In genomic region chr7:45277136-45277760, GRCm38 (mm10) we compare ENCODE assay signal across 8 mouse cellular contexts. TPM values are rescaled to one million over a fixed set of nuclear protein-coding genes. Genes with fewer than 3 reads are reported as not detected.
DNase-seq lines count a peak whose midpoint lies in the region; ATAC-seq lines count a peak whose summit lies in the region.

Gene Slc6a21 (plus strand): TSS chr7:45277513.

- H3K27ac ChIP-seq in hindbrain, embryonic 15.5 days (replicated peaks), result no peak within 1 kb of the TSS

- peak within 1 kb of the TSS; percentile 62 for H3K4me2 ChIP-seq in hindbrain, embryonic 15.5 days

- DNase-seq in R1 (ENCODE audit: low read depth, low spot score), result peak; percentile 77
- DNase-seq in cerebellum, postnatal 25 days, result peak; percentile 87 to 88
- DNase-seq in gastrocnemius, adult 18-20 months (ENCODE audit: low spot score), result peak; percentile 78
- peak; percentile 63 to 70 for DNase-seq in layer of hippocampus, postnatal 36 days
- DNase-seq in right cerebral cortex, postnatal 10 days (ENCODE audit: low spot score in 2 of 2), result peak; percentile 63 to 76
- DNase-seq in urinary bladder, postnatal 36 days (ENCODE audit: low spot score in 2 of 2), result peak; percentile 67 to 82

- H3K27me3 ChIP-seq in hindbrain, embryonic 15.5 days, result peaks cover 11% of the 10 kb centered on the region
- peaks cover 65% of the 10 kb centered on the region for H3K27me3 ChIP-seq in megakaryocyte, embryonic 14.5 days (replicated peaks)

- H3K36me3 ChIP-seq in hindbrain, embryonic 15.5 days, result no peaks in the 10 kb centered on the region
- H3K36me3 ChIP-seq in megakaryocyte, embryonic 14.5 days (replicated peaks; ENCODE audit: low read length), result no peaks in the 10 kb centered on the region

- H3K4me3 ChIP-seq in hindbrain, embryonic 15.5 days, result peak within 1 kb of the TSS; percentile 34
- H3K4me3 ChIP-seq in megakaryocyte, embryonic 14.5 days (replicated peaks), result peak within 1 kb of the TSS; percentile 91

- no peak for ATAC-seq in hindbrain, embryonic 15.5 days (ENCODE audit: low FRiP score, low read depth)

- peak within 1 kb of the TSS; percentile 27; the same call in 1 of the 2 replicates for H3K9ac ChIP-seq in hindbrain, embryonic 15.5 days

- no peaks in the 10 kb centered on the region for H3K9me3 ChIP-seq in hindbrain, embryonic 15.5 days
- no peaks in the 10 kb centered on the region for H3K9me3 ChIP-seq in megakaryocyte, embryonic 14.5 days

- peaks cover 4% of the 10 kb centered on the region for H3K4me1 ChIP-seq in hindbrain, embryonic 15.5 days (replicated peaks)
- peaks cover 9% of the 10 kb centered on the region for H3K4me1 ChIP-seq in megakaryocyte, embryonic 14.5 days

- 6% methylated on average over 44 of the region's 44 CpGs for WGBS in hindbrain, embryonic 15.5 days

RNA-seq across cellular contexts. Expression of gene Slc6a21, which starts in this region (rescaled TPM):
- total RNA-seq in gastrocnemius, adult 18-20 months (2021), result not detected
- polyA plus RNA-seq in hindbrain, embryonic 15.5 days (2015; fragmentation: Nextera tagmentation; extraction: Ambion mirVana), result 0.16 TPM in 1 of 2 replicates, not detected in the other
- not detected for total RNA-seq in layer of hippocampus, postnatal 36 days (2021)
- not detected in 2 replicates for polyA plus RNA-seq in megakaryocyte, embryonic 14.5 days (2012; ENCODE audit: insufficient read depth, low replicate concordance)

Comparison
In these comparisons a context has a peak if more than half of its experiments do, and no peak if none do; other contexts are left out.
1. Peak in DNase-seq in gastrocnemius, adult 18-20 months; RNA of the gene not detected or under 1 TPM.
2. Peak in DNase-seq in layer of hippocampus, postnatal 36 days; RNA of the gene not detected or under 1 TPM.